Mouse (Mus musculus): ENCODE results near the gene Sprr2h. TPM values are rescaled to one million over a fixed set of nuclear protein-coding genes. Genes with fewer than 3 reads are reported as not detected.

Sprr2h gene
- not detected in 2 replicates for polyA plus RNA-seq (2016; fragmentation: Nextera tagmentation; extraction: Ambion mirVana)

DNA sequence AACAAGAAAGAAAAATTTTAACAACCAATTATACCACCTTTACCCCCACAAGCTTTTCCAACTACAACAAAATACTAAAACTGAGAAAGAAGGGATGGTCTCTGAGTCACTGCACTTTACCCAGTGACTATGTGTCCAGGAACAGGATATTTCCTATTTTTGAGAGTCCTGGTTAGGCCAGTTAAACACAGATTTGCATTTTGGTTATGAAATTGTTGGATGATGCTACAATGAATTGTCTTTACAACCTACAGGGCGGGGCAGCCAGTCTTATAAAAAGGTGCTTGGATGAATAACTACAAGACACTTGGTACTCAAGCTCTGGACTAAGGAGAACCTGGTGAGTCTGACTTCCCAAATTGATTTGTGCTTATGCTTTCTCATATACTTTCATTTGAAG lies at the start of gene Sprr2h:
Sprr2h (plus strand) TSS at position 301 of the 400 bp plus-strand sequence.
- H3K4me1 ChIP-seq: no peaks in the 10 kb centered on the region
- H3K27ac ChIP-seq (replicated peaks): no peak within 1 kb of the TSS
- no peak for DNase-seq (ENCODE audit: low spot score)
- WGBS: 86% methylated on average over 1 of the region's 1 CpGs
- H3K36me3 ChIP-seq (replicated peaks): no peaks in the 10 kb centered on the region
- H3K4me3 ChIP-seq: no peak within 1 kb of the TSS
- H3K9me3 ChIP-seq: no peaks in the 10 kb centered on the region
- no peaks in the 10 kb centered on the region for H3K27me3 ChIP-seq (replicated peaks; ENCODE audit: low read depth, poor library complexity, severe bottlenecking)

- WGBS: 84% methylated on average over 1 of the region's 1 CpGs
- Histone ChIP-seq H3K27me3 (replicated peaks; ENCODE audit: low read depth, poor library complexity, severe bottlenecking) (no peaks in the 10 kb centered on the region), H3K4me1 (no peaks in the 10 kb centered on the region)
Measured at GRCm38 (mm10) chr3:92336278-92336677, 49.2 kb upstream of the Sprr2h start.

DNA sequence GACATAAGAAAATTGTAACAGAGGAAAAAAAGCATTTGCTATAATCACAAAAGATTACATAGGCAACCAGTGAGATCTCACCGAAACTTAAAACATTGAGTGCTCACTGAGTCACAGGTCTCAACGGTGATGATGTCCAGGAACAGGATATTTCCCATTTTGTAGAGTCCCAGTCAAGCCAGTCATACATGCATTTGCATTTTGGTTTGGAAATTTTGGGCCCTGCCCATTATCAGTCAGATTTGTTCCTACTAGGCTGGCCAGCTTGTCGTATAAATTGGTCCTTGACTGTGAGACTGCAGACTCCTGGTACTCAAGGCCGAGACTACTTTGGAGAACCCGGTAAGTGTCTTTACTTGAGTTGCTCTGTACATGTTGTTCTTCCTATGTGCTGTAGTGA lies 46.6 kb upstream of the Sprr2h start, which contains the start of gene Sprr2d:
Sprr2d (plus strand) TSS at position 301 of the 400 bp plus-strand sequence.
- Histone ChIP-seq H3K27ac (replicated peaks) (no peak within 1 kb of the TSS), H3K9me3 (no peaks in the 10 kb centered on the region), H3K4me3 (no peak within 1 kb of the TSS), H3K27me3 (replicated peaks; ENCODE audit: low read depth, poor library complexity, severe bottlenecking) (no peaks in the 10 kb centered on the region), H3K4me1 (no peaks in the 10 kb centered on the region), H3K36me3 (replicated peaks) (no peaks in the 10 kb centered on the region)
- 90% methylated on average over 5 of the region's 5 CpGs for WGBS
- DNase-seq (ENCODE audit: low spot score): no peak

More at GRCm38 (mm10) chr3:92336278-92336677, 49.2 kb upstream of the Sprr2h start:
- H3K27ac ChIP-seq (replicated peaks): no peak overlapping the region
- no peaks in the 10 kb centered on the region for H3K9me3 ChIP-seq
- no peak for DNase-seq (ENCODE audit: low spot score)
- no peaks in the 10 kb centered on the region for H3K36me3 ChIP-seq (replicated peaks)
- no peak overlapping the region for H3K4me3 ChIP-seq

GRCm38 (mm10) chr3:92351843-92352242 lies 33.6 kb upstream of the Sprr2h start, which contains the start of gene Sprr2e:
Sprr2e (plus strand) TSS chr3:92352143.
- H3K36me3 ChIP-seq (replicated peaks): no peaks in the 10 kb centered on the region
- H3K27ac ChIP-seq (replicated peaks): no peak within 1 kb of the TSS
- no peaks in the 10 kb centered on the region for H3K4me1 ChIP-seq
- no peak within 1 kb of the TSS for H3K4me3 ChIP-seq
- H3K27me3 ChIP-seq (replicated peaks; ENCODE audit: low read depth, poor library complexity, severe bottlenecking): no peaks in the 10 kb centered on the region
- no peaks in the 10 kb centered on the region for H3K9me3 ChIP-seq
- no peak for DNase-seq (ENCODE audit: low spot score)
- WGBS: 89% methylated on average over 2 of the region's 2 CpGs

GRCm38 (mm10) chr3:92361619-92362018 lies 23.9 kb upstream of the Sprr2h start:
- H3K4me3 ChIP-seq: no peak overlapping the region
- no peak for DNase-seq (ENCODE audit: low spot score)
- no peak overlapping the region for H3K27ac ChIP-seq (replicated peaks)
- no peaks in the 10 kb centered on the region for H3K4me1 ChIP-seq
- H3K9me3 ChIP-seq: no peaks in the 10 kb centered on the region; the same call in 1 of the 2 replicates
- no peaks in the 10 kb centered on the region for H3K27me3 ChIP-seq (replicated peaks; ENCODE audit: low read depth, poor library complexity, severe bottlenecking)
- no peaks in the 10 kb centered on the region for H3K36me3 ChIP-seq (replicated peaks)

DNA sequence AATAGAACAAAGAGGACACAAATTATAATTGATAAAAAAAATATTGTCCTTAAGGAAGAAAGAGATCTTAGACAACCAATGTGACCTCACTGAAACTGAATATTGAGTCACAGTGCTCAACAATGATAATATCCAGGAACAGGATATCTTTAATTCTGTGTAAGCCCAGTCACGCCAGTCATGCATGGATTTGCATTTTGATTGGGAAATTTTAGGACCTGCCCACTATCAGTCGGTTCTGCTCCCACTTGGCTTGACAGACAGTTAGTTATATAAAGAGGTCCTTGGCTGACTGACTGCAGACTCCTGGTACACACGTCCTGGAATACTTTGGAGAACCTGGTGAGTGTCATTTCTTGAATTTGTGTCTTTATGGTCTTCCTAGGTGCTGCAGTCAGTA lies 20.6 kb upstream of the Sprr2h start, which contains the start of gene Sprr2f:
Sprr2f (plus strand) TSS at position 301 of the 400 bp plus-strand sequence.
- H3K36me3 ChIP-seq (replicated peaks): no peaks in the 10 kb centered on the region
- no peak within 1 kb of the TSS for H3K27ac ChIP-seq (replicated peaks)
- no peak for DNase-seq (ENCODE audit: low spot score)
- H3K4me1 ChIP-seq: no peaks in the 10 kb centered on the region
- 72% methylated on average over 3 of the region's 3 CpGs for WGBS
- no peak within 1 kb of the TSS for H3K4me3 ChIP-seq
- no peaks in the 10 kb centered on the region for H3K27me3 ChIP-seq (replicated peaks; ENCODE audit: low read depth, poor library complexity, severe bottlenecking)
- no peaks in the 10 kb centered on the region for H3K9me3 ChIP-seq

- Histone ChIP-seq H3K4me1 (no peaks in the 10 kb centered on the region), H3K9me3 (no peaks in the 10 kb centered on the region), H3K27ac (replicated peaks) (no peak overlapping the region), H3K4me3 (no peak overlapping the region), H3K36me3 (replicated peaks) (no peaks in the 10 kb centered on the region), H3K27me3 (replicated peaks; ENCODE audit: low read depth, poor library complexity, severe bottlenecking) (no peaks in the 10 kb centered on the region)
- DNase-seq (ENCODE audit: low spot score): no peak
- 74% methylated on average over 2 of the region's 2 CpGs for WGBS
Measured at GRCm38 (mm10) chr3:92373613-92374012, 11.9 kb upstream of the Sprr2h start.

DNA sequence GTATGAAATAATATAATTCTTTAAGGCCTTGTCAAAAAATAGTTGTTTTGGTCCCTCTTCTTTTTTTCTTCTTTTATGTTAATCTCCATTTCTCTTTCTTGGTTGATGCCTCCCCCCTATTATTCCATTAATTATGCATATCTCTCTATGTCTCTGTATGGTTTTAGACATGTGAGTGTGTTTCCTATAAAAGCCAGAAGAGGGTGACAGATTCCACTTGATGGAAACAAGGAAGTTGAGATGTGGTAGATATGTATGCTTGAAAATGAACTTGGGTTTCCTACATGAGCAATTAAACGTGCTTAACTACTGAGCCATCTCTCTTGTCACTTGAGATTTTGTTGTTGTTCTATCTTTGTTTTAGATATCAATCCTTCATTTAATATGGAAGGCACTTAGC lies 8.8 kb downstream of the Sprr2h start:
- no peak for DNase-seq (ENCODE audit: low spot score)
- Histone ChIP-seq H3K27me3 (replicated peaks; ENCODE audit: low read depth, poor library complexity, severe bottlenecking) (no peaks in the 10 kb centered on the region), H3K9me3 (no peaks in the 10 kb centered on the region), H3K27ac (replicated peaks) (no peak overlapping the region), H3K4me3 (no peak overlapping the region), H3K4me1 (no peaks in the 10 kb centered on the region), H3K36me3 (replicated peaks) (no peaks in the 10 kb centered on the region)
- WGBS: 60% methylated on average over 1 of the region's 1 CpGs

DNA sequence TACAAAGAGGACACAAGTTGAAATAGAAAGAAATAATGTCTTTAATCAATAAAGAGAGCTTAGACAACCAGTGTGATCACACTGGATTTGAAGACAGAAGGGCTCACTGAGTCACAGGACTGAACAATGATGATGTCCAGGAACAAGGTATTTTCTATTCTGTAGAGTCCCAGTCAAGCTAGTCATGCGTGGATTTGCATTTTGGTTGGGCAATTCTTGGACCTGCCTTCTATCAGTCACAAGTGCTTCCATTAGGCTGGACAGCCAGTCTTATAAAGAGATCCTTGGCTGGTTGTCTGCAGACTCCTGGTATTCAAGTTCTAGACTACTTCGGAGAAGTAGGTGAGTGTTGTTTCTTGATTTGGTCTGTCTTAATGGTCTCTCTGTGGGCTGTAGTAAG lies 22.2 kb downstream of the Sprr2h start, which contains the start of gene Sprr2i:
Sprr2i (plus strand) TSS at position 301 of the 400 bp plus-strand sequence.
- H3K27ac ChIP-seq (replicated peaks): no peak within 1 kb of the TSS
- no peaks in the 10 kb centered on the region for H3K9me3 ChIP-seq
- 89% methylated on average over 2 of the region's 2 CpGs for WGBS
- no peak within 1 kb of the TSS for H3K4me3 ChIP-seq
- DNase-seq (ENCODE audit: low spot score): no peak
- H3K36me3 ChIP-seq (replicated peaks): no peaks in the 10 kb centered on the region
- no peaks in the 10 kb centered on the region for H3K4me1 ChIP-seq
- H3K27me3 ChIP-seq (replicated peaks; ENCODE audit: low read depth, poor library complexity, severe bottlenecking): no peaks in the 10 kb centered on the region

DNA sequence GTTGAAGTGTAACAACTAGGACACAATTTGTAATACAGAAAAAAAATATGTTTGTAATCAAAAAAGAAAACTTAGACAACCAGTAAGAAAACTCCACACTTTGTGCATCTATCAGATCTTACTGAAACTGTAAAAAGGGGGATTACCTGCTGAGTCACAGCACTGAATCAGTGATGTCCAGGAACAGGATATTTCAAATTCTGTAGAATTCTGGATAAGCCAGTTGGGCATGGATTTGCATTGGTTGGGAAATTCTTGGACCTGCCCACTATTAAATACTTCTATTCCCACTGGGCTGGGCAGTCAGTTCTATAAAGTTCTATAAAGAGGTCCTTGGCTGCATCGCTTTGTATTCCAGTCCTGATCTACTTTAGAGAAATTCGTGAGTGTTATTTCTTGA lies 32.3 kb downstream of the Sprr2h start, which contains the start of gene Sprr2j-ps:
Sprr2j-ps (plus strand) TSS at position 301 of the 400 bp plus-strand sequence.
- H3K9me3 ChIP-seq: no peaks in the 10 kb centered on the region
- DNase-seq (ENCODE audit: low spot score): no peak
- H3K4me1 ChIP-seq: no peaks in the 10 kb centered on the region
- H3K4me3 ChIP-seq: no peak within 1 kb of the TSS
- no peaks in the 10 kb centered on the region for H3K36me3 ChIP-seq (replicated peaks)
- 91% methylated on average over 2 of the region's 2 CpGs for WGBS
- H3K27me3 ChIP-seq (replicated peaks; ENCODE audit: low read depth, poor library complexity, severe bottlenecking): no peaks in the 10 kb centered on the region
- no peak within 1 kb of the TSS for H3K27ac ChIP-seq (replicated peaks)

DNA sequence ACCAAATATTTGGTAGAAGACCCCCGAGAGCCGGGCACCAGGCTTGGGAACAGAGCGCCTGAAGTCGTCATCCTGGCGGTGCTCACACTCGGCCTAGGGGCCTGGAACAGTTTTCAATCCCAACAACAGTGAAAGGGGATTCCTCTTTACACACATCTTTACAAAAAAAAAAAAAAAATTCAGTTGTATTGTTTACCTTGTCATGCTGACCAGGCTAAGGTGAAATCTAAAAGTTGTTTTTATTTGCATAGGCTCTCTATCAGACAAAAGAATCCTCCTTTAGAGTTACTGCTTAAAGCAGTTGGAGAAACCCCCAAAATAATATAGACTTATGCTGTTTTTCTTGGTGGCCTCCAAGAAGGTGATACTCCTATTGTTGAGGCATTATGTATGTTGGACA lies 43.8 kb downstream of the Sprr2h start, which contains the start of gene Gm9774:
Gm9774 (minus strand) TSS at position 101 of the 400 bp plus-strand sequence.
- H3K9me3 ChIP-seq: 0 out of 2 replicates have a peak, but pooled peaks cover 3% of the 10 kb centered on the region
- 91% methylated on average over 6 of the region's 6 CpGs for WGBS
- no peaks in the 10 kb centered on the region for H3K27me3 ChIP-seq (replicated peaks; ENCODE audit: low read depth, poor library complexity, severe bottlenecking)
- H3K4me1 ChIP-seq: no peaks in the 10 kb centered on the region
- no peak within 1 kb of the TSS for H3K4me3 ChIP-seq
- no peak for DNase-seq (ENCODE audit: low spot score)
- H3K36me3 ChIP-seq (replicated peaks): no peaks in the 10 kb centered on the region
- H3K27ac ChIP-seq (replicated peaks): no peak within 1 kb of the TSS

DNA sequence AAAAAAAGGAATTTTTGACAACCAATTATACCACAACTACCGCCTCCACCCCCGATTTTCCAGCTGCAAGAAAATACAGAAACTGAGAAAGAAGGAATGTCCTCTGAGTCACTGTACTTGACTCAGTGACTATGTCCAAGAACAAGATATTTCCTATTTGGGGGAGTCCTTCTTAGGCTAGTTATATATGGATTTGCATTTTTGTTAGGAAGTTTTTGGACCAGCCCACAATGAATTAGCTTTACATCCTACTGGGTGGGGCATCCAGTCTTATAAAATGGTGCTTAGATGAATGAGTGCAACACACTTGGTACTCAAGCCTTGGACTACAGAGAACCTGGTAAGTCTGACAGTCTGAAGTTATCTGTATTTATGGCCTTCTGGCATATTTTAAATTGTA lies 46.8 kb downstream of the Sprr2h start, which contains the start of gene Sprr2k:
Sprr2k (plus strand) TSS at position 301 of the 400 bp plus-strand sequence.
- Histone ChIP-seq H3K4me1 (no peaks in the 10 kb centered on the region), H3K27ac (replicated peaks) (no peak within 1 kb of the TSS), H3K36me3 (replicated peaks) (no peaks in the 10 kb centered on the region), H3K4me3 (no peak within 1 kb of the TSS), H3K9me3 (0 out of 2 replicates have a peak, but pooled peaks cover 3% of the 10 kb centered on the region), H3K27me3 (replicated peaks; ENCODE audit: low read depth, poor library complexity, severe bottlenecking) (no peaks in the 10 kb centered on the region)
- 89% methylated on average over 2 of the region's 2 CpGs for WGBS
- no peak for DNase-seq (ENCODE audit: low spot score)
